Mouse (Mus musculus) myocyte (in vitro differentiated cells): Measurements from ENCODE around the gene Slc27a5.

Experiments
- CEBPB ChIP-seq: IDR thresholded peaks from 2 replicates; pipeline ENCODE4 v1.6.1; 2011; ENCODE audit warnings: mild to moderate bottlenecking, moderate library complexity; ENCODE audit not compliant: poor library complexity, insufficient read depth, severe bottlenecking
- MAX ChIP-seq: IDR thresholded peaks from one replicate; pipeline ENCODE4 v1.6.1; 2011; ENCODE audit warnings: low read depth, mild to moderate bottlenecking, control low read depth
- POLR2A ChIP-seq: IDR thresholded peaks from one replicate; pipeline ENCODE4 v1.6.1; 2011; ENCODE audit warnings: low read depth, mild to moderate bottlenecking, control low read depth, moderate library complexity; ENCODE audit not compliant: insufficient read length
- POLR2AphosphoS2 ChIP-seq: IDR thresholded peaks from one replicate; pipeline ENCODE4 v1.6.1; 2011; ENCODE audit warnings: low read depth, control low read depth; ENCODE audit not compliant: insufficient read length

- TF ChIP-seq MAX: no peak
- TF ChIP-seq POLR2AphosphoS2: no peak
- TF ChIP-seq POLR2A: peak; percentile 44
- no peak for TF ChIP-seq CEBPB
Observed at GRCm38 (mm10) chr7:13022773-13023535, 25.0 kb upstream of the Slc27a5 start.
